Mouse (Mus musculus): ENCODE measurements around the gene Astn2.
"Not testable (repeated sequence)": the region's sequence is repeated elsewhere in the genome, so short reads cannot be mapped to it uniquely, and the experiment has no call there.

Gene Astn2

DNA sequence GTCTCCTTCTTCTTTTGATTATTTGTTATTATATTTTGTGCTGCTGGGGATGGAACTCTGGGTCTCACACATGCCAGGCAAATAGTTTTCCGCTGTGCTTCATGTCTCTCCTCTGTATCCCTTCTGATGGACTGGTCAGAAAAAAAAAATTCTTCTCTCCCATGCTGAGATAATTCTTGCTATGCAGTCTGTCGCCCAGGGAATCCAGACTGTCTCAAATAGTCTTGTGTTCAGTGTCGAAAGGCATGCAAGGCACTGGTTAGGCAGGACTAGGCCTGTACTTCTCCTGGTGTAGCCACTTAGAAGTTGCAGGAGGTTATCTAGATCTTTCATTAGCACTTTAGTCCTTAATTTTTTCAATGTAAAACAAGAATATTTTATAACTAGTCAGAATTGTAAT lies 642.8 kb downstream of the Astn2 start:
- DNase-seq (ENCODE audit: low read depth, low spot score): no peak

DNA sequence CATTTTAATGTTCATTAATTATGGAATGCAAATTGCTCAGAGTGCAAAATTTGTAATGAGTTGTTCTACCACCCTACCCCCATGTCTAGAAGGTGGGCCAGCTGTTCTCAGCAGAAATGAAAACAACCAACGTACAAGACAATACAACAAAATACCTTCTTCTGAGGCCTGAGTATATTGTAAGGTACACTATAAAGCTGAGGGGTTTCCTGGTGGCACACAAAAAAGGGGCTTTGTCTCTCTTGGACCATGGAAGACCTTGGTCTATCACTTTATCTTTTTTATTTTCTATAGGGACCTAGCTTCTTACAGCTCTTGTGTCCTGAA lies 645.6 kb downstream of the Astn2 start:
- no peak for DNase-seq (ENCODE audit: low read depth, low spot score)

DNA sequence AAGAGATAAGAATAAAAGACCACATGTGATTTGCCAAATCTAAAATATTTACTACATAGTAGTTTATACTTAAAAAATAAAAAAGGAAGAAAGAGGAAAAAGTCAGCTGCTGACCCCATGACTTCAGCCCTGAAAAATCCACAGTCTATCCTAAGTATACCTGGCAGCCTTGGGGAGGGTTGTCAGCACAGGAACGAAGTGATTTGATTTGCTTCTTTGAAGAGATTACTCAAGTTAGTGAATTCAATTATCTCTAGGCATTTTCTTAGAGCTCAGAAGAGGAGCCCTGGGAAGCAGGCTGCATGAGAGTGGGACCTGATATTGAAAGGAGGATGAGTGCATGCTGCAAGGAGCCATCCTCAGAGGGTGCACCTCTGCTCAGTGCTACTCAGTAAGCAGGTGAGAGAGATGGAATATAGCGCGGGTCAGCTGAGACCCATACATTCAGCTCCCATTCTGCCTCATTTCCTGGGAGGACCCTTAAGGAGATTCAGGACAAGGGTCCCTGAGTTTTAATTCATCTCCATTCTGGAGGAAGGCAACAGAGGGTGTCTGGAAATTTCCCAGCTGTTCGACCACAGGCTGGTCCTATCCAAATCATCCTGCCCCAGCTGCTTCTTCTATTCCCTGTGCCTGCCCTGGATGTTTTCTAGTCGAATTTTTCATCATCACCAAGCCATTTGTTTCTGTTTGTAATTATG lies 646.1 kb downstream of the Astn2 start:
- DNase-seq (ENCODE audit: low read depth, low spot score): no peak

DNA sequence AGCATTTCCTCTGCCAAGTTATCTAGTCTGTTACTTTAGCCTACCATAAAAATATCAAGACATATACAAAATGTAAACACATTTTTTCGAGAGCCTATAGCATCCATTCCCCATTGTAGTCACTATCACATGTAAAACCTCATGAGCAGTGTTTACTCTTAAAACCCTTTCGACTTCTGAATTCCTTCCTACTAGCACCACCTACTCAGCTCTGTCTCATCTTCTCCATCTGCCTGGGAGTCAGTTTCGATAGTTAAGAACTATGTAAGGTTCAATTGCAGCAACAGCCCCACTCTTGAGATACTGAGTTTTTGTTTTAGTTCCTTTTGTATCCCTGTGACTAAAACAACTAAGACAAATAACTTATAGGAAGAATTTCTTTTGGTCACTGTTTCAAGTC lies 651.5 kb downstream of the Astn2 start:
- no peak for DNase-seq (ENCODE audit: low read depth, low spot score)

DNA sequence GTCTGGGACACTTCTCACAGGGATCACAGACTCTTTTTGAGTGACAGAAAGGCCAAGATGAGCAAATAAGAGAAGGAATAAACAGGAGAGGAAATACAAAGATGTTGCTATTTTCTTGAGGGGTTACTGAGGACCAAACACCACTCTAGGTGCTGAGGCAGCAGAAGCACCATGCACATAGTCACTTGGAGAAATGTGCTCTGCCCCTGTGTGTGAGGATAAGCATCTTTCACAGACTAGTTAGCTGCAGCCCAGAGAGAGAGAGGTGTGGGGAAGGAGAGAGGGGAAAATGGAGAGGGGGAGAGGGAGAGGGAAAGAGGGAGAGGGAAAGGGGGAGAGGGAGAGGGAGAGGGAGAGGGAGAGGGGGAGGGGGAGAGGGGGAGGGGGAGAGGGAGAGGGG lies 659.6 kb downstream of the Astn2 start:
- no peak for DNase-seq (ENCODE audit: low read depth, low spot score)

DNA sequence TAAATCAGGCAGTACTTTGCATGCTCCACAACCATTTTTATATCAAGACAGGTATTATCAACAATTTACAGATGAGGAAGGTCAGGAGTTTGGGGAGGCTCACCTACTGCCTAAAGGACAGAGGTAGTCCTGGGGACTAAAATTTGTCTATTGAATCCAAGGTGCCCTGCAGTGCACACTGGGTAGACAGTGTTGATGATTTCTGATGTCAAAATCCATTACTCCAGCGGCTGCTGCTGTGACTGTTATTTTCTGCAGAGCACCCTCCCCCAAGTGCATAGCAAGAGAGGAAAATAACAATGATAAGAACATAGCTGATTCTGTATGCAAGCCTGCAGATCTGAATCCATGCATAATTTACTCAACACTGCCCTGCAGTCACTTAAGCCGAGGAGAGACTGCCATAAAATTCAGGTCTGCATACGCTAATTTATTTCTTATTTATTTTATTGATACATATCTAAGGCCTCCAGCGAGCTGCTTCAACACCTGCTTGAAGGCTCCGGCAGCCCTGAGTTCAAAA lies 660.3 kb downstream of the Astn2 start:
- no peak for DNase-seq (ENCODE audit: low read depth, low spot score)

DNA sequence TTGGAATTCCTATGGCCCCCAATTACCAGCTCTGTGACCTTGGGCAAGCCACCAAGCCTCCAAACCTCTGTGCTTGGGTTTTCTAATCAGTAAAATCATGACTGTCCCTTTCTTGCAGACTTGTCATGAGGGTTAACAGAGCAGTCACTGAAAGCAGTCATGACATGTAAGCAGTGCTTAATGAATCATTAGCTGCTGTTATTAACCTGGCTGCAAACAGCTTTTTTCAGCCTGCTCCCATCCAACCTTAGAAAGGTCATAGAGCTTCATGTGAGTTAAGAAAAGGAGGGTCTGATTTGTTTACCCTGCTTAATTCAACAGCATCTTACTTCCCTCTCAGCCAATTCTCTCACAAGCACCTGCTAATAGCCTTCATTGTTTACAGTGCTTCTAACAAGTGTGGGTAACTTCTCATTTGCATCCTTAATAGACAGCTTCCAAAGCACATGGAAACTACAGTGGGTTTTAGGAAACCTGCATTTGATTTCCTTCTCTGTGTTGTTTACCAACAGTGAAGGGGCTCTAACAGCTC lies 661.2 kb downstream of the Astn2 start:
- no peak for DNase-seq (ENCODE audit: low read depth, low spot score)

DNA sequence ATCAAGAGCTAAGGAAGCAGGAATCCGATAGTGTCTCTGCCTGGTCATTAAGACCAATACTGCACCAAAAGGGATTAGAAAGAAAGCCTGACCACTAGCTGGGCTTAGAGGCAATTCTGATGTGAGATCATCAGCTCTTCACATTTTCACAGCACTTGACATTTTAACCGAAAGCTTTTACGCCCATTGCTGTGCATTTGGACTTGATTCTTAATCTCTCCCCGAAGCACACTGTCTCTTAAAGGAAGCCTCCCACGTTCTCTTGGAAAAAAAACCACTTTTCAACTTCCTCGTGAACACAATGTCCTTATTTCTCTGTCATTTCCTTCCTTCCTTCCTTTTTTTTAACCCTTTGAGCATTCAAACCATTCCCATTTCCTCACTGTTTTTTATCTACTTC lies 680.0 kb downstream of the Astn2 start:
- DNase-seq (ENCODE audit: low read depth, low spot score): no peak

DNA sequence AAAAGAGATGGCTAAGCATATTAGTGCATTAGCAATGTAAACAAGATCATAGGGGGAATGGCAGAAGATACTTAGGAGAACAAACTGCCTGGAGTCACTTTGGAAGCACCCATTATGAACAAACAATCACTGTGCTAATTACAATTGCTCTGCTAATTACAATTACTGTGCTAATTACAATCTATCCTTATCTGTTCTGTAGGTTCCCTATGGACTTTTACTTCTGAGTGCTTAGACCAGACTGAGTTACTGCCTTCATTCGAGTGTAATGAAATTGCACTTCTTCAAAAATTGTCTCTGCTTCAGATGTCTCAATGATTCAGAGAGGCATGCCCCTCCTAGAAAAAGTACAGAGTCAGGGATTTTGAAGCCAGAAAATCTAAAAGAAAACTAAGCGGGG lies 684.8 kb downstream of the Astn2 start:
- no peak for DNase-seq (ENCODE audit: low read depth, low spot score)

DNA sequence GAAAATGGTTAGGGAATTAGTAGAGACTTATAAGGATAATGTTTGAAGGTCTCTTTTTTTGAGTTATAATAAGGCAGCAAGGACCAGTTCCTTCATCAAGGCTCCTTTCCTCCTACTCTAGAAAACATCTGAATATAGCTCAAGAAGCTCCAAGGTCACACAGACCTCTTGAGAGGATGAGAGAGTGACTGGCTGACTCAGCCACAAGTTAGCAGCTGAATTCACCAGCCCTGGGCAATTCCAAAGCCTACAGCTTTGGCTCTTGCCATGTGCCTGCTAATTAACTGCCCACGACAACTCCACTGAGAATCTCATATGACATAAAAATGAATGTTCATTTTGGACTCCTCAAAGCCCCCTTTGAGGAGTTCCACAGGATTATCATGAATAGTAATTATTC lies 686.5 kb downstream of the Astn2 start:
- DNase-seq (ENCODE audit: low read depth, low spot score): no peak

DNA sequence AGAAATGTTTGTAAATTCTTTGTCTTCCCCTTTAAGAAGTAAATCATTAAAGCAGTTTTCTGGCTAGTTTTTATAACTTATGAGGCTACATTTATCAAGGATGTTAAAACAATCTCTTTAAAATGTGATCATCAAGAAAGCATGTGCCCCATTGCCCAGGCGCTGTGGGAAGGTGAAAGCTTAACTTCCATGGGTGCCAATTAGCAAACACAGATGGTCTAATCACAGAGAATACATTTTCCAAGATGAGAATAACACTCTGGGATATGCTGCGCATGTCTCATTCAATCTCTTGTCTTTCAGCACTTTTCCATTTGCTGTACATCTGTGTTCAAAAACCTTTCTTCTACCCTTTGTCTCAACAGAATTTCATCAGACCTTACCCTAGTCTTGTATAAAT lies 688.3 kb downstream of the Astn2 start:
- DNase-seq (ENCODE audit: low read depth, low spot score): no peak

DNA sequence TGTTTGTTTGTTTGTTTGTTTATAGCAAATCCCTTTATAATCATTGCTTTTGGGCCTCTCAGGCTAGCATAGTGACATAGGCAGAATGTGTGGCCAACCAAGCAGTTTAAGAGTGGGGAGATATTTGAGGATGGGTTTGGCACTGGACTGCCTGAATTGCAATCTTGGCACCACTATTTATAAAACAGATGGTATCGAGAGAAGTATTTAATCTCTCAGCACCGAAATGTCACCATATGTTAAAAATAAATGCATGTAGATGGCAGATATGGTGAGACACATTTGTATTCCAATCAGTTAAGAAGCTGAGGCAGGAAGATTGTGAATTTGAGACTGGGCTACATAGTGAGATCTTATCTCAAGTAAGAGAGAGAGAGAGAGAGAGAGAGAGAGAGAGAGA lies 692.7 kb downstream of the Astn2 start:
- no peak for DNase-seq (ENCODE audit: low read depth, low spot score)

DNA sequence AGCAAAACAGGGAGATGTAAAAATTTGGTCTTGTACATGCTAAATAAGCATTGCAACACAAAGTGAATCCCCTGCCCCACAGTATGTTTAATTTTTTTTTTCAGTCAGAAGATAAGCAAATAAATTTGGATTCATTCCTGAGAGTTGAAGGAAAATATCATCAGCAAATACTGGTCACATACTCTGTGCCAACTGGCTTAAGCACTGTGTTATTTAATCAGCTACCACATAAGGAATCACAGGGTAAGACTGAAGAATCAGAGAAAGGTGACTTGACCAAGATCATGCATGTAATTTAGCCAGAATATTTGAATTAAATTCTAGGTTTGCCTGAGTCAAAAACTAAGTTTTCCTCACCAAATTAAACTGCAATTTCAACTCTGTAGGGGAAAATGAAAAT lies 693.8 kb downstream of the Astn2 start:
- DNase-seq (ENCODE audit: low read depth, low spot score): no peak

DNA sequence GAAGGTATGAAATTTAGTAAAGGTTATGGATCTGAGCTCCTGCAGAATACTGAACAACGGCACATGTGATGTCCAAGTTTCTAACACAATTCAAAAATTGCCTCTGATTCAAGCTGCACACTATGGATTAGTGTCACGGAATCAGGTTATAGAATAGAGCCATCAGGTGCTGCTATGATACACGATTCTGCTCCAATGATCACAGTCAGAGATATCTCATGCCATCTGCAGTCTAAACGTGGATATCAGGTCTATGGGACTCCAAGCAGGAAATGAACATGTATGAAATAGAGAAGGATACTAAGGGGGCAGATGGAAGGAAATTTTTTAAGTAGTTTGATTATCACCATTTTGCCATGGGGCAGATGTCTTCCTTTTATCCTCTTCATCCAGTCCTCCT lies 702.6 kb downstream of the Astn2 start:
- no peak for DNase-seq (ENCODE audit: low read depth, low spot score)

DNA sequence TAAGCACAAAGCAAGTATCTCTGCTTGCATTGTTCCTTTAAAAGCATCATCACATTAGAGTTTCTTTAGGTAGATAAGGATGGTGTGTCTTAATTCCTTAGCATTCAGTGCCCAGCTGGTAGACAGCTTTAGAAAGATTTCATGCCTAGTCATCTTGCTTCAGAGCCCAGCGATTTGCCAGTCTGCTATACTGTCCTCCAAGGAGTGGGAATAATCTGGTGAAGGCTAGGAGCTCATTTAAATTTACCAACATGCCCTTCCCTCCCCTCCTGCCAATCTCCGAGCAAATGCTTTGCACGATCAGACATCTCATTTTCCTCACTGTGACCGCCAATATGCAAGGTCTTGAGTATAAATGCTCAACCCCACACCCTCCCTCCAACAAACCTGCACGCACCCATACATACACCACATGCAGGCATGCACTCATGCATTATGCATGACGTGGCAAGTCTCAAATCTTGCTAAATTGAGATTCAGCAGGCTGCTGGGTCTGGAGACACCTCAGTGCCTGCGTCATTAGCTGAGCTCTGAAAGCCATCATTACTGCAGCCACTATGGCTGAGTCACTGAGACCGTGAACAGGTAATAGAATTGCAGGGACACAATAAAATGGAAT lies 704.6 kb downstream of the Astn2 start:
- DNase-seq (ENCODE audit: low read depth, low spot score): no peak

DNA sequence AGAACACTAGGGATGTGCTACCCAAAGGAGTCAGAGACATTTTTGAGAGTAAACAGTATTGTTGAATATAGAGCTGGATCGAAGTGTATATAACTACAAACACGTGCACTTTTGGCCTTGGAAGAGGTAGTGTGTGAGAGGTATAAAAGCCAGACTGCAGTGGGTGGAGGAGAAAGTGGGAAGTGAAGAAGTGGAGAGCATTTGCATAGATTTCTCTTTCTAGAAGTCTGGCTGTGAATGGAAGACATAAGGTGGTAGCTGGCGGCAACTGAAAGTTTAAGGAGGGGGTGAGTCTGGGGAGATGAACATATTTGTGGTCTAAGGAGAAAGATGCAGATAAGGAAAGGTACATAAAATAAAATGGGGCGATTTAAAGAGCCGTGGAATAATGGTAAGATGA lies 709.2 kb downstream of the Astn2 start:
- DNase-seq (ENCODE audit: low read depth, low spot score): no peak

DNA sequence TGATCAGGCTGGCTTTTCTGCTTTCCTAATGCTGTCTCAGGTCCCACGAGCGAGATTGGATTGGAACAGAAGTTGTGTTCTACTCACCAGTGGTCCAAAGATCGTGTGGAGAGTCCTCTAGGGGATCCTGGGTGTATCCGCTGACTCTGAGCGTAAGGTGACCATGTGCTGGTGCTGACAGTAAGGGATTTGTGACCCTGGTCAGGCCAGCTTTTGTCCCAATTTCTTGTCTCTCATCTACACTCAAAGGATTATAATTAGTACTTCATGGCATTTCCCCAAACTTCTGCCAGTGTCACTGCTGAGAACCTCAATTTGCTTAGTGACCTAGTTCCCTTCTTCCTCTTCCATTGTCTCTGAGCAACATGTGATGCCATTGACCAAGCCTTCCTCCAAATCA lies 710.4 kb downstream of the Astn2 start:
- no peak for DNase-seq (ENCODE audit: low read depth, low spot score)

DNA sequence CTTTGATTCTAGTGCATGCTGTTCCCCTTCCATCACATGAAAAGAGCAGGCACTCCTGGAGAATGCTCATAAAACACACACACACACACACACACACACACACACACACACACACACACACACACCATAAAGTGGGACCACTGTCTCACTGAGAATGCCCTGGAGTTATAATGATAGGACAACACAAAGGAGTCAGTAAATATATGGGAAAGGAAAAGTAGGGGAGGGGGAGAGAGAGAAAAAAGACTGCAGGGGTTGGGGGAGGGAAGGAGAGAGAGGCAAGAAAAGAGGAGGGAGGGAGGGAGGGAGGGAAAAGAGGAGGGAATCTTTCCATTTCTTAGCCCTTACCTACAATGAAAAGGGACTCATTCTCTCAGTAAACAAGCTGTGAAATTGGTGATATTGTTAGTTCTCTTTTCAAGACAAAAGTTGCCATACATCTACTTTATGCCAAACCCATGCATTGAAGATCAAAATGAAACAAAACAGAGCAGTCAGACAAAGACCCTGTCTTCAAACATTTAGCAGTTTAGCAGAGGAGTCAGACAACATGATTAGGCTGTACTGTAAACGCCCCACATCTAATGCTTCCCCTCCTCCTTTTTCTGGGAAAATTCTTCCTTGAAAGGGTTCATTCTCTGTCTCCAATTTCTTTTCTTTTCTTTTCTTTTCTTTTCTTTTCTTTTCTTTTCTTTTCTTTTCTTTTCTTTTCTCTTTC lies 717.2 kb downstream of the Astn2 start:
- DNase-seq (ENCODE audit: low read depth, low spot score): no peak

DNA sequence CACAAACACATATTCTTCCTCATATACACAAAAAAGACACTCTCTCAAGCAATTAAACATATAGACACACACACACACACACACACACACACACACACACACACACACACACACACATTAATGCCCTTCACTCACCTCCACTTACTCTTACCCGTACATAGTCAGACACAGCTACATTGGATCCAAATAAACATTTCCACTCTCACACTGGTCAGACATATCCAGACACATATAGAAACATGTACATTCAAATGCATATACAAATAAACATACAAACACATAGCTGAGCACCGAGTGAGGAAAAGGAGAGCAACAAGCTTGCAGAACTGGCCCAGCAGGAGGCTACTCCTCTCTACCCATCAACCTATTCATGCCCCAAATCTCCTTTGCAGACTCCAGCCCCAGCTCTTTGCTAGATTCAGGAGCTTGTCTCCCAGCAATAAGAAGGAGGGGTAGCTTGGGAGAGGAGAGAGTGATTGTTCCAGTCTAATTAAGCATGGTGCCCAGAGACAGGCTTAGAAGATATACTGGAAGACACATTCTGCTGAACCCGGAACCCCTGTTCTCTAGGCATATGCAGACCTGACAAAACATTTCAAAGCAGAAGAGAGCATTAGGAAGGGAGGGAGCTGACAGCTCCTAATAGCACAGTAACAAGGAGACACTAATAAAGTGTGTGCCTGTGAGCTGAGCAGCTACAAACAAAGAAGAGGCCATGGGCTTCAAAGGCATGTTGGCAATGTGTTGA lies 718.0 kb downstream of the Astn2 start:
- DNase-seq (ENCODE audit: low read depth, low spot score): no peak

DNA sequence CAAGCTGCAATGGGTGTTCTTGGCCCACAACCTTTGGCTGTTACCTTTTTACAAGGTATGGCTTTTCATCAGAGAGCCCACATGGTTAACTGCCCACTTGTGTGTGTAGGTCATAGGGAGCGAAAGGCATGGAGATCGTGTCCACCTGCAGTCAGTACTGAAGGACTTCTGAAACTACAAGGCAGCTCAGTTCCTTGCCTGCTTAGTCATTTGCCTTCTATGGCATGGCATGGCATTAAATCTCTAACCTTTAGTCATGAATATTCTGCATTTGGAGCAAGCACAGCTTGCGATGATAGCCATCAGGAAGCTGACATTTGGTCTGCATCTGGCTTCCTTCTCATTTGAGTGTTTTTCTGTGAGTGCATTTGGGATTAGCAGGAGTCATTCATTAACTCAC lies 720.0 kb downstream of the Astn2 start:
- no peak for DNase-seq (ENCODE audit: low read depth, low spot score)

DNA sequence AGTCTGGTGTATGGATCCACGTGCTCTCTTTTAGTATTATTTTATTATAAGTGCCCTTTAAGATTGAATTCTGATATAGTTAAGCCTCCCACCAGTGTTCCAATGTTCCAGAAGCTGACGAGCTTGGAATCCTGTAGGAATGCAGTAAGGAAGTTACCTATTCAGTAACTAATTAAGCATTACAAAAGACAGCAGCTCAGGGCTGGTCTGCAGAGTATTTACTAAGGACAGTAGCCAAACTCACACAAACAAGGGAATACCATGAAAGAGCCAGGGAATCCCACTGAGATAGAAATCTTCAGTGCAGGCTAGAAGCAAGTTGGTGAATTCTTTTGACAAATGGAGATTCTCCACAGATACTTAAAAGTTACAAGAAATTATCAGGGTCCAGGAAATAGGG lies 724.6 kb downstream of the Astn2 start:
- not testable (repeated sequence) for DNase-seq (ENCODE audit: low read depth, low spot score)

DNA sequence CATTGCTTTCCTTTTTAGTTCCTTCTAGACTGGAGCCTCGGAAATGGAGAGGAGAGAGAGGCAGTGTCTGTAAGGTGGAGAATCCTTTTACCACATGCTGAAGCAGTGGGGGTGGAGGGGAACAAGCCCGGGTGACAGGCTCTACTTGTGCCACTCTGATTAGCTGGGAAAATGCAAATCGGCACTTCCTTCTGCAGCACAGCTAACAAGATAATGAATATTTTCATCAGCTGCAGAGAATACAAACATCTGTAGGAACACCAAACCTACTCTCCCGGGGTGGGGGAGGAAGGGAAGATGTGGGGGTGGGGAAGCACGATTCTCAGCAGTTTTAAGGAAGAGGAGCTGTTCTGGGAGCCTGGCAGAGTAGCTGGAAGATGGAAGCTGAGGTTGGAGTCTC lies 725.5 kb downstream of the Astn2 start:
- DNase-seq (ENCODE audit: low read depth, low spot score): no peak

All from 3T3-L1 (cell line).